Mouse (Mus musculus): ENCODE results near the gene Ugt1a2.

DNA sequence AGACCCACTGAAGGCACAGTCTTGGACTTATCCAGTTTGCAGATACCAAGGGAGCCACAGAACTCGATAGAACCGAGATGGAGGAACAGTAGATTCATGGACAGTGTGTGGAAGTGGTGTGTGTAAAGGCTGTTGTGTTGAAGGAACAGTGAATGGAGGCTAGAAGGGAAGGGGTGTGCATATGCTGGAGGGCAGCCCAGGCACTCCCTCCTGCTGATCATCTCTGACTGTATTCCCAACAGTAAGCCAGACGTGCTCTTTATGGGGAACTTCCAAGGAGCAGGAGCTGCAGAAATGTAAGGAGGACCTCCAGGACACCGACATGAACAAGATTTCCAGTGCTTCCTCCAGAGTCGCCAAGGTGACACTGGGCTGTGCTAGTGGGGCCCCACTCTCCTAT, 49.6 kb downstream of the Ugt1a2 start:
- no peak for TF ChIP-seq CTCF (IDR thresholded peaks at IDR 0.05; ENCODE audit: low read depth)
- TF ChIP-seq EP300 (IDR thresholded peaks at IDR 0.05; ENCODE audit: low read depth) = no peak

All from liver, postnatal 0 days (tissue).